8 mouse cellular contexts compared by ENCODE assay signal in the genomic region with DNA sequence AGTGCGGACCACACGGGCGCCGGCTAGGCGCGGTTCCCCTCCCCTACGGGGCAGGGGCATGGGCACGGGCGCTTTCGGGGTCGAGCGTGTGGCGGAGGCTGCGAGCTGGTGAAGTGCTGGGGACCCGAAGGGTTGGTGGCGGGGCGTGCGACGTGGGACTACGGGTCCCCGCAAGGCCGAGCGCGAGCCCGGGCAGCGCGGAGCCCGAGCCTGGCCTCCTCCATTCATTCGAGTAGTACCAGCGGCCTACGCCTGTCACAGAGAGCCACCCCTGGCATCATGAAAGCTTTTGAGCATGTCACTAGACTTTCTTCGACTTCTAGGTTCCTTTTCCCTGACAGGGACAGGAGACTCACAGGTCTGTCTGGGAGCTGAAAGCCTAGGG. TPM values are rescaled to one million over a fixed set of nuclear protein-coding genes. Genes with fewer than 3 reads are reported as not detected.
A peak's percentile ranks its signal among the peaks of the same experiment; 100 is the strongest.
DNase-seq lines count a peak whose midpoint lies in the region; ATAC-seq and TF ChIP-seq lines count a peak whose summit lies in the region.

Gene Mroh8, minus strand, starts transcription at position 134 of the 385 bp plus-strand sequence.

- H3K27me3 ChIP-seq in kidney, embryonic 14.5 days (ENCODE audit: control insufficient read depth, insufficient read depth, low read length) = no peaks in the 10 kb centered on the region
- H3K27me3 ChIP-seq in E14TG2a.4 (ENCODE audit: insufficient read depth, low read length) = no peaks in the 10 kb centered on the region
- H3K27me3 ChIP-seq in limb, embryonic 13.5 days = no peaks in the 10 kb centered on the region
- no peaks in the 10 kb centered on the region for H3K27me3 ChIP-seq in stomach, embryonic 14.5 days (ENCODE audit: control insufficient read depth, insufficient read depth, low read length)

- H3K36me3 ChIP-seq in kidney, embryonic 14.5 days (ENCODE audit: control insufficient read depth, insufficient read depth, low read length) = peaks cover 22% of the 10 kb centered on the region
- H3K36me3 ChIP-seq in E14TG2a.4 (ENCODE audit: insufficient read depth, low read length) = peaks cover 35% of the 10 kb centered on the region
- peaks cover 28% of the 10 kb centered on the region for H3K36me3 ChIP-seq in limb, embryonic 13.5 days
- H3K36me3 ChIP-seq in stomach, embryonic 14.5 days (ENCODE audit: control insufficient read depth, insufficient read depth, low read length) = peaks cover 10% of the 10 kb centered on the region; the same call in 1 of the 2 replicates

- H3K9me3 ChIP-seq in kidney, embryonic 14.5 days (ENCODE audit: control insufficient read depth, low read length) = no peaks in the 10 kb centered on the region
- no peaks in the 10 kb centered on the region for H3K9me3 ChIP-seq in E14TG2a.4 (ENCODE audit: low read length)
- no peaks in the 10 kb centered on the region for H3K9me3 ChIP-seq in limb, embryonic 13.5 days
- no peaks in the 10 kb centered on the region for H3K9me3 ChIP-seq in stomach, embryonic 14.5 days (ENCODE audit: control insufficient read depth, low read depth, low read length)

- DNase-seq in kidney, postnatal 14 days = no peak
- DNase-seq in brain, embryonic 14.5 days (ENCODE audit: low read depth) = peak; percentile 83
- DNase-seq in forelimb bud, embryonic 11.5 days (ENCODE audit: low read depth, low spot score) = peak; percentile 55

- 0% methylated on average over 31 of the region's 32 CpGs for WGBS in kidney, embryonic 14.5 days
- WGBS in limb, embryonic 13.5 days = under 1% methylated on average over 32 of the region's 32 CpGs
- WGBS in stomach, embryonic 14.5 days = under 1% methylated on average over 32 of the region's 32 CpGs

- TF ChIP-seq CTCF in E14TG2a.4 (conservative IDR thresholded peaks at IDR 0.05; ENCODE audit: low read length) = no peak
- TF ChIP-seq CTCF in brain, embryonic 14.5 days (IDR thresholded peaks at IDR 0.05; ENCODE audit: borderline replicate concordance, extremely low read depth, insufficient read depth, insufficient read length) = no peak

- peak within 1 kb of the TSS; percentile 74 for H3K9ac ChIP-seq in kidney, embryonic 14.5 days (ENCODE audit: low read depth, low read length)
- peak within 1 kb of the TSS; percentile 95 for H3K9ac ChIP-seq in limb, embryonic 13.5 days
- H3K9ac ChIP-seq in stomach, embryonic 14.5 days (replicated peaks; ENCODE audit: low read depth, low read length) = peak within 1 kb of the TSS; percentile 90

- peaks cover 16% of the 10 kb centered on the region for H3K4me1 ChIP-seq in kidney, embryonic 14.5 days (ENCODE audit: control insufficient read depth, insufficient read depth, low read length)
- peaks cover 50% of the 10 kb centered on the region for H3K4me1 ChIP-seq in E14TG2a.4 (replicated peaks; ENCODE audit: low read depth, low read length)
- peaks cover 19% of the 10 kb centered on the region for H3K4me1 ChIP-seq in limb, embryonic 13.5 days
- peaks cover 14% of the 10 kb centered on the region for H3K4me1 ChIP-seq in stomach, embryonic 14.5 days (ENCODE audit: control insufficient read depth, insufficient read depth, low read length)

- H3K4me3 ChIP-seq in kidney, embryonic 14.5 days (ENCODE audit: low read length) = peak within 1 kb of the TSS; percentile 78
- peak within 1 kb of the TSS; percentile 99 for H3K4me3 ChIP-seq in E14TG2a.4 (replicated peaks; ENCODE audit: low read length)
- peak within 1 kb of the TSS; percentile 99 for H3K4me3 ChIP-seq in limb, embryonic 13.5 days
- peak within 1 kb of the TSS; percentile 98 for H3K4me3 ChIP-seq in stomach, embryonic 14.5 days (ENCODE audit: low read depth, low read length)

- peak within 1 kb of the TSS; percentile 75 for H3K4me2 ChIP-seq in kidney, embryonic 14.5 days (replicated peaks; ENCODE audit: low read depth, low read length)
- H3K4me2 ChIP-seq in limb, embryonic 13.5 days (replicated peaks) = peak within 1 kb of the TSS; percentile 84
- peak within 1 kb of the TSS; percentile 76 for H3K4me2 ChIP-seq in stomach, embryonic 14.5 days (replicated peaks; ENCODE audit: low read depth, low read length)

- peak within 1 kb of the TSS; percentile 93 for H3K27ac ChIP-seq in kidney, embryonic 14.5 days (ENCODE audit: low read depth, low read length)
- peak within 1 kb of the TSS; percentile 93 for H3K27ac ChIP-seq in limb, embryonic 13.5 days
- peak within 1 kb of the TSS; percentile 92 for H3K27ac ChIP-seq in stomach, embryonic 14.5 days (ENCODE audit: low read length)

- TF ChIP-seq POLR2A in brain, embryonic 14.5 days (IDR thresholded peaks at IDR 0.05; ENCODE audit: borderline replicate concordance, extremely low read depth, insufficient read depth, insufficient read length, poor library complexity, severe bottlenecking) = no peak

- ATAC-seq in kidney, embryonic 14.5 days (ENCODE audit: low FRiP score, low TSS enrichment) = peak; percentile 56
- ATAC-seq in limb, embryonic 13.5 days (ENCODE audit: low FRiP score, low read depth) = peak; percentile 60
- peak; percentile 56; the same call in 1 of the 2 replicates for ATAC-seq in stomach, embryonic 14.5 days (ENCODE audit: insufficient number of reproducible peaks, insufficient read depth, low FRiP score, low read depth)
- ATAC-seq in CD4-positive, CD25-positive, alpha-beta regulatory T cell, adult 4 months = no peak

RNA-seq across cellular contexts. Expression of gene Mroh8, which starts in this region (rescaled TPM):
- polyA plus RNA-seq in kidney, embryonic 14.5 days (2014; fragmentation: Nextera tagmentation; extraction: Ambion mirVana) = 0.26 and 0.89 TPM in 2 replicates
- polyA plus RNA-seq in brain, embryonic 14.5 days (2012; rRNA removed) = 0.34 and 0.38 TPM in 2 replicates
- polyA plus RNA-seq in limb, embryonic 13.5 days (2015; fragmentation: Nextera tagmentation; extraction: Ambion mirVana) = 0.83 and 0.85 TPM in 2 replicates
- polyA plus RNA-seq in stomach, embryonic 14.5 days (2014; fragmentation: Nextera tagmentation; extraction: Ambion mirVana) = 0.45 and 0.85 TPM in 2 replicates
- polyA plus RNA-seq in CD4-positive, CD25-positive, alpha-beta regulatory T cell, adult 4 months (2017; shearing (Covaris generic)) = not detected

Comparison
In these comparisons a context has a peak if more than half of its experiments do, and no peak if none do; other contexts are left out.
1. Peak in ATAC-seq, H3K4me3 ChIP-seq, H3K27ac ChIP-seq, H3K9ac ChIP-seq and H3K4me2 ChIP-seq in kidney, embryonic 14.5 days; RNA of the gene not detected or under 1 TPM.
2. Peak in DNase-seq in brain, embryonic 14.5 days; RNA of the gene not detected or under 1 TPM.
3. Peak in ATAC-seq, H3K4me3 ChIP-seq, H3K27ac ChIP-seq, H3K9ac ChIP-seq and H3K4me2 ChIP-seq in limb, embryonic 13.5 days; RNA of the gene not detected or under 1 TPM.
4. Peak in ATAC-seq, H3K4me3 ChIP-seq, H3K27ac ChIP-seq, H3K9ac ChIP-seq and H3K4me2 ChIP-seq in stomach, embryonic 14.5 days; RNA of the gene not detected or under 1 TPM.